Mouse (Mus musculus) kidney, embryonic 14.5 days (tissue): Measurements from ENCODE around the gene Slc9a1. TPM values are rescaled to one million over a fixed set of nuclear protein-coding genes. Genes with fewer than 3 reads are reported as not detected.

Experiments
- ATAC-seq: fragments of 200-750 bp; cut with Nextera tagmentation; 2 replicates; pipeline ENCODE4 v1.8.0; 2017; ENCODE audit warnings: moderate number of reproducible peaks, mild to moderate bottlenecking, moderate TSS enrichment, moderate library complexity; ENCODE audit not compliant: low FRiP score, low TSS enrichment
- H3K27ac ChIP-seq: fragments of 300-500 bp; sonication (generic); 2 replicates; pipeline ENCODE4 v1.5.1; 2014; ENCODE audit warnings: low read depth, mild to moderate bottlenecking, low read length, moderate library complexity, mixed read lengths
- H3K27me3 ChIP-seq: fragments of 300-500 bp; sonication (generic); 2 replicates; pipeline ENCODE4 v1.6.1; 2014; ENCODE audit warnings: mild to moderate bottlenecking, low read length; ENCODE audit not compliant: control insufficient read depth, insufficient read depth
- H3K36me3 ChIP-seq: fragments of 300-500 bp; sonication (generic); 2 replicates; pipeline ENCODE4 v1.6.1; 2014; ENCODE audit warnings: low read length, mixed read lengths; ENCODE audit not compliant: control insufficient read depth, insufficient read depth
- H3K4me1 ChIP-seq: fragments of 300-500 bp; sonication (generic); 2 replicates; pipeline ENCODE4 v1.6.1; 2014; ENCODE audit warnings: low read length, mixed read lengths; ENCODE audit not compliant: control insufficient read depth, insufficient read depth
- H3K4me2 ChIP-seq: fragments of 300-500 bp; sonication (generic); replicated peaks from 2 replicates; pipeline ENCODE4 v1.6.1; 2014; ENCODE audit warnings: low read depth, mild to moderate bottlenecking, low read length
- H3K4me3 ChIP-seq: fragments of 300-500 bp; sonication (generic); 2 replicates; pipeline ENCODE4 v1.5.1; 2014; ENCODE audit warnings: mild to moderate bottlenecking, low read length
- H3K9ac ChIP-seq: fragments of 300-500 bp; sonication (generic); 2 replicates; pipeline ENCODE4 v1.6.1; 2014; ENCODE audit warnings: low read depth, mild to moderate bottlenecking, low read length, moderate library complexity
- H3K9me3 ChIP-seq: fragments of 300-500 bp; sonication (generic); 2 replicates; pipeline ENCODE4 v1.6.1; 2016; ENCODE audit warnings: low read length; ENCODE audit not compliant: control insufficient read depth
- whole genome bisulfite sequencing: fragments of 180-500 bp; shearing (Covaris S2); extraction: QIAGEN DNeasy Blood & Tissue Kit; methylation state at CpG from one replicate; pipeline ENCODE4 v1.1.7; 2014; 5-methylcytosine and 5-hydroxymethylcytosine counted together
- polyA plus RNA-seq: library from polyadenylated mRNA; unstranded; fragments of >200 nt; fragmentation: Nextera tagmentation; extraction: Ambion mirVana; gene quantifications from 2 replicates; pipeline ENCODE4 v1.2.1, GENCODE M21; 2014

Slc9a1 gene
- polyA plus RNA-seq, 1 experiment from 2014 or later: 7.6 TPM

DNA sequence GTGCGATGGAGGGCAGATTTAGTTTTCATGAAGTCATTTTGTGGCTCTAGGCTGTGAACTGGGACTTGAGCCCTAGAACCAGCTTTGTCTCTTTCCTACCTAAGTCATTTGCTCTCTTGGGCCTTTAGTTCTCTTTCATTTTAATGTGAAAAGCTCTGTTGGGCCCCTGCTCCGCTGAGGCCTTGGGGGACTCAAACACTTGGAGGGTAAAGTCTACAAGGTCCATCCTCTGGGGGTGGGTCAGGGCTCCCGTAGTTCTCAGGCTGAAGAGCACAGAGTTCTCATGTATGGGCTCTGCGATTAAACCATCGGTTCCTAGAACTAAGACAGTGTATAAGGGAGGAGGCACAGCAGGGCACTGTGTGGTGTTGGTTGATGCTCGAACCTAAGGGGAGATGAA is 11.0 kb downstream of the Slc9a1 start:
- no peak overlapping the region for H3K4me2 ChIP-seq

GRCm38 (mm10) chr4:133381141-133381540 is 11.6 kb downstream of the Slc9a1 start:
- Histone ChIP-seq H3K27me3 (no peaks in the 10 kb centered on the region), H3K27ac (no peak overlapping the region), H3K4me3 (no peak overlapping the region), H3K4me2 (no peak overlapping the region), H3K36me3 (no peaks in the 10 kb centered on the region), H3K9me3 (no peaks in the 10 kb centered on the region), H3K9ac (no peak overlapping the region), H3K4me1 (peaks cover 37% of the 10 kb centered on the region)
- ATAC-seq: no peak
- 61% methylated on average over 8 of the region's 8 CpGs for WGBS

More for the DNA sequence above, 11.0 kb downstream of the Slc9a1 start:
- 70% methylated on average over 6 of the region's 6 CpGs for WGBS
- Histone ChIP-seq H3K4me1 (peaks cover 37% of the 10 kb centered on the region), H3K4me3 (no peak overlapping the region), H3K27me3 (no peaks in the 10 kb centered on the region), H3K27ac (no peak overlapping the region), H3K9me3 (no peaks in the 10 kb centered on the region), H3K9ac (no peak overlapping the region), H3K36me3 (no peaks in the 10 kb centered on the region)
- ATAC-seq: no peak

- Histone ChIP-seq H3K4me1 (peaks cover 5% of the 10 kb centered on the region), H3K27me3 (no peaks in the 10 kb centered on the region)
- no peak for ATAC-seq
These were observed 16.7 kb downstream of the Slc9a1 start for GRCm38 (mm10) chr4:133386061-133386797.

GRCm38 (mm10) chr4:133387053-133387452 is 17.5 kb downstream of the Slc9a1 start:
- no peak for ATAC-seq
- Histone ChIP-seq H3K9ac (no peak overlapping the region), H3K36me3 (no peaks in the 10 kb centered on the region), H3K4me3 (no peak overlapping the region), H3K4me2 (no peak overlapping the region), H3K4me1 (peaks cover 11% of the 10 kb centered on the region; the same call in 1 of the 2 replicates), H3K27me3 (no peaks in the 10 kb centered on the region), H3K9me3 (no peaks in the 10 kb centered on the region), H3K27ac (no peak overlapping the region)

More at GRCm38 (mm10) chr4:133386061-133386797, 16.7 kb downstream of the Slc9a1 start:
- Histone ChIP-seq H3K9ac (no peak overlapping the region), H3K4me3 (no peak overlapping the region), H3K9me3 (no peaks in the 10 kb centered on the region), H3K36me3 (no peaks in the 10 kb centered on the region), H3K27ac (no peak overlapping the region), H3K4me2 (no peak overlapping the region)
- 77% methylated on average over 7 of the region's 7 CpGs for WGBS

- no peak overlapping the region for H3K4me2 ChIP-seq
- no peaks in the 10 kb centered on the region for H3K9me3 ChIP-seq
- no peak overlapping the region for H3K4me3 ChIP-seq
- peaks cover 11% of the 10 kb centered on the region for H3K4me1 ChIP-seq
- H3K36me3 ChIP-seq: no peaks in the 10 kb centered on the region
- ATAC-seq: no peak
- H3K27ac ChIP-seq: no peak overlapping the region
- no peaks in the 10 kb centered on the region for H3K27me3 ChIP-seq
- H3K9ac ChIP-seq: no peak overlapping the region
- WGBS: 89% methylated on average over 16 of the region's 16 CpGs
These were observed 19.5 kb downstream of the Slc9a1 start for GRCm38 (mm10) chr4:133388781-133389552.

GRCm38 (mm10) chr4:133390042-133390441 is 20.5 kb downstream of the Slc9a1 start:
- 81% methylated on average over 2 of the region's 2 CpGs for WGBS
- Histone ChIP-seq H3K4me1 (peaks cover 21% of the 10 kb centered on the region), H3K4me2 (no peak overlapping the region), H3K27me3 (no peaks in the 10 kb centered on the region), H3K36me3 (no peaks in the 10 kb centered on the region), H3K4me3 (no peak overlapping the region), H3K9ac (no peak overlapping the region), H3K27ac (no peak overlapping the region), H3K9me3 (no peaks in the 10 kb centered on the region)
- ATAC-seq: no peak

- H3K4me2 ChIP-seq: no peak overlapping the region
These were observed 21.1 kb downstream of the Slc9a1 start for GRCm38 (mm10) chr4:133390585-133390984.

DNA sequence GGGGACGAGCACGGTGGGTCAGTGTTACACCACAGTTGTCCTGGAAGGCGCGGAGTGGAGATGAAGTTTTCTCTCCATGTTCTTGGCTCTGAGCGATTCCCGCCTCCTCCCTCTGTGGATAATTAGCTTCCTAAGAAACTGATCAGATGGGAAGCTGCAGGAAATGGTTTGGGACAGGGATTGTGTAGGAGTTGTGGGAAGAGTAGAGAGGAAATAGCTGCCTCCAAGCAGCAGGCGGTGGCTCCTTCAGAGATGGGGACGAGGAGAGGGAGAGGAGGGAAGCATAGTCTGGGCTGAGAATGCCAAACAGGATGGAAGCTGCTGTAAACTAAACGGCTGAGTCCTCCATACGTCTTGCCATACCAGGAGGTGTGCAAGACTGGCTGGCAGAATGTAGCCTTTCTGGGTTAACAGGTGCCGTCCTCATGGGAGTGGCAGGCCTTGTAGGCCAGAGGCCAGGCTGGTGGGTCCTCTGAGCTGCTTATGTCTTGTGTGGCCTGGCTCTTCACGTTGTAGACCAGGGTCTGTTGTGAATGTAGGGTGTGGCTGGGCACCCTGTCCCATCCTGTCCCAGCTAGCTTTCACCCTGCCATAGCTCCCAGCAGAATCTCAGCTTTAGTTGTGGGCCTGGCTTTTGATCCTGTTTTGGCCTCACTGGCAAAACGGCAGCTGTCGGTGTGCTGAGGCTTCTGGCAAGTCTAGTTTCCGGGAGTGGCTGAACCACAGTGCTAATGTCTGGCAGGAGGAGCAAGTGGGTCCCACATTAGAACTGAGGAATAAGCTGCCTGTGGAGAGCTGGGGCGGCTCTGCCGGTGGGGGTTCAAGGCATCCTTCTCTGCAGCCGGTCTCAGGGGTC is 21.9 kb downstream of the Slc9a1 start:
- peaks cover 26% of the 10 kb centered on the region for H3K4me1 ChIP-seq
- 67% methylated on average over 18 of the region's 18 CpGs for WGBS
- H3K4me3 ChIP-seq: no peak overlapping the region
- H3K4me2 ChIP-seq: no peak overlapping the region
- H3K27ac ChIP-seq: no peak overlapping the region; the same call in 1 of the 2 replicates
- H3K9me3 ChIP-seq: no peaks in the 10 kb centered on the region
- no peaks in the 10 kb centered on the region for H3K27me3 ChIP-seq
- ATAC-seq: no peak
- H3K9ac ChIP-seq: no peak overlapping the region
- H3K36me3 ChIP-seq: no peaks in the 10 kb centered on the region

More at GRCm38 (mm10) chr4:133390585-133390984, 21.1 kb downstream of the Slc9a1 start:
- H3K27me3 ChIP-seq: no peaks in the 10 kb centered on the region
- WGBS: 85% methylated on average over 6 of the region's 6 CpGs
- H3K9me3 ChIP-seq: no peaks in the 10 kb centered on the region
- no peak overlapping the region for H3K4me3 ChIP-seq
- H3K36me3 ChIP-seq: no peaks in the 10 kb centered on the region
- peaks cover 26% of the 10 kb centered on the region for H3K4me1 ChIP-seq
- no peak overlapping the region for H3K9ac ChIP-seq
- ATAC-seq: no peak
- H3K27ac ChIP-seq: no peak overlapping the region
